Comparison of ENCODE assay signal across 8 mouse cellular contexts in genomic region chr5:136802732-136803131, GRCm38 (mm10).
A peak's percentile ranks its signal among the peaks of the same experiment; 100 is the strongest.
DNase-seq lines count a peak whose midpoint lies in the region; ATAC-seq lines count a peak whose summit lies in the region.

No protein-coding gene starts in this region.

- H3K9me3 ChIP-seq in forebrain, embryonic 10.5 days, result no peaks in the 10 kb centered on the region
- H3K9me3 ChIP-seq in intestine, embryonic 14.5 days (ENCODE audit: control insufficient read depth, low read length), result no peaks in the 10 kb centered on the region
- no peaks in the 10 kb centered on the region for H3K9me3 ChIP-seq in midbrain, embryonic 12.5 days

- peak overlapping the region; percentile 78 for H3K27ac ChIP-seq in forebrain, embryonic 10.5 days
- H3K27ac ChIP-seq in intestine, embryonic 14.5 days (ENCODE audit: low read depth), result no peak overlapping the region
- no peak overlapping the region for H3K27ac ChIP-seq in midbrain, embryonic 12.5 days (replicated peaks)

- no peak for ATAC-seq in intestine, embryonic 14.5 days (replicated peaks; ENCODE audit: low FRiP score, low TSS enrichment, low read depth)
- no peak for ATAC-seq in midbrain, embryonic 12.5 days (ENCODE audit: low FRiP score, low read depth)

- H3K36me3 ChIP-seq in forebrain, embryonic 10.5 days (replicated peaks), result no peaks in the 10 kb centered on the region
- H3K36me3 ChIP-seq in intestine, embryonic 14.5 days (ENCODE audit: control insufficient read depth, insufficient read depth, low read length), result no peaks in the 10 kb centered on the region
- H3K36me3 ChIP-seq in midbrain, embryonic 12.5 days, result no peaks in the 10 kb centered on the region

- H3K4me3 ChIP-seq in forebrain, embryonic 10.5 days, result peak overlapping the region; percentile 38
- H3K4me3 ChIP-seq in intestine, embryonic 14.5 days (ENCODE audit: low read depth, low read length), result no peak overlapping the region
- H3K4me3 ChIP-seq in midbrain, embryonic 12.5 days, result no peak overlapping the region

- peak; percentile 18 to 28 for DNase-seq in layer of hippocampus, postnatal 10 days (ENCODE audit: low spot score in 2 of 2)
- no peak for DNase-seq in layer of hippocampus, adult 9-11 months
- peak; percentile 30 for DNase-seq in forebrain, embryonic 10.5 days (ENCODE audit: extremely low spot score, low spot score)
- peak; percentile 69 for DNase-seq in intestine, embryonic 14.5 days (ENCODE audit: low spot score)
- DNase-seq in thymus, postnatal 0 days (ENCODE audit: low spot score), result no peak
- no peak for DNase-seq in embryo, embryonic 10 days (ENCODE audit: low spot score)
- no peak for DNase-seq in thymus, postnatal 14 days

- peaks cover 16% of the 10 kb centered on the region for H3K27me3 ChIP-seq in forebrain, embryonic 10.5 days (ENCODE audit: poor library complexity, severe bottlenecking)
- no peaks in the 10 kb centered on the region for H3K27me3 ChIP-seq in intestine, embryonic 14.5 days (replicated peaks; ENCODE audit: control insufficient read depth, insufficient read depth, low read length)
- peaks cover 15% of the 10 kb centered on the region; the same call in 1 of the 2 replicates for H3K27me3 ChIP-seq in midbrain, embryonic 12.5 days

- H3K4me1 ChIP-seq in forebrain, embryonic 10.5 days, result peaks cover 47% of the 10 kb centered on the region
- peaks cover 27% of the 10 kb centered on the region for H3K4me1 ChIP-seq in intestine, embryonic 14.5 days (replicated peaks; ENCODE audit: control insufficient read depth, insufficient read depth, low read length)
- peaks cover 11% of the 10 kb centered on the region for H3K4me1 ChIP-seq in midbrain, embryonic 12.5 days

- H3K4me2 ChIP-seq in intestine, embryonic 14.5 days (ENCODE audit: low read length), result peak overlapping the region; percentile 38
- peak overlapping the region; percentile 34 for H3K4me2 ChIP-seq in midbrain, embryonic 12.5 days (replicated peaks)

- WGBS in forebrain, embryonic 10.5 days, result 6% methylated on average over 17 of the region's 17 CpGs
- WGBS in intestine, embryonic 14.5 days, result 7% methylated on average over 17 of the region's 17 CpGs
- 6% methylated on average over 17 of the region's 17 CpGs for WGBS in midbrain, embryonic 12.5 days

- peak overlapping the region; percentile 6; the same call in 1 of the 2 replicates for H3K9ac ChIP-seq in intestine, embryonic 14.5 days (ENCODE audit: low read length)
- peak overlapping the region; percentile 25 for H3K9ac ChIP-seq in midbrain, embryonic 12.5 days (replicated peaks)

Comparison
In these comparisons a context has a peak if more than half of its experiments do, and no peak if none do; other contexts are left out.
1. DNase-seq: peak in layer of hippocampus, postnatal 10 days (2 of 2), forebrain, embryonic 10.5 days (single experiment) and intestine, embryonic 14.5 days (single experiment); none in layer of hippocampus, adult 9-11 months (single experiment), thymus, postnatal 0 days (single experiment), embryo, embryonic 10 days (single experiment) and thymus, postnatal 14 days (single experiment).